Mouse (Mus musculus): Measurements from ENCODE around the gene Mmp9.

Gene Mmp9

DNA sequence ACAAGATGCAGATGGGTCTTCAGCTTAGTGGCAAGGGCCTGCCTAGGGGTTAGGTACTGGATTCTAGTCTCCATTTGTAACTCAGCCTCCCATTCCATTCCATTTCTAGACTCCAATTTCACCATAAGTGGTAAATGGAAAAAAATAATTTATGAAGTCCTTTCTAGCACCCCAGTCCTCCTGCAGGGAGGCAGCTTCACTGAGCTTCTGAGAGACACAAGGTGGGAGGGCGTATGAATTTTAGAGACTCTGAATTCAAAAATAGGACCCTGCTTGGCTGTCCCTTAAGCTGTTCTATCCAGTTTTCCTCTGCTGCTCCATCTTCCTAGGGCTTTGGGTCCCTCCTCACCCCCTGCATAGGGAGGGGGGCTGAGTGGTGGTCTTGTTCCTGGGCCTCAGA lies 24.4 kb downstream of the Mmp9 start:
- Histone ChIP-seq H3K27me3 (ENCODE audit: insufficient read depth, low read length) (peaks cover 53% of the 10 kb centered on the region), H3K4me1 (replicated peaks; ENCODE audit: low read depth, low read length) (peaks cover 43% of the 10 kb centered on the region), H3K36me3 (ENCODE audit: insufficient read depth, low read length) (no peaks in the 10 kb centered on the region), H3K9me3 (ENCODE audit: low read length) (no peaks in the 10 kb centered on the region; the same call in 1 of the 2 replicates), H3K4me3 (replicated peaks; ENCODE audit: low read length) (no peak overlapping the region)
- TF ChIP-seq NANOG (IDR thresholded peaks at IDR 0.05; ENCODE audit: borderline replicate concordance, low read length) = no peak
- TF ChIP-seq POU5F1 (IDR thresholded peaks at IDR 0.05; ENCODE audit: borderline replicate concordance, low read length) = no peak
- TF ChIP-seq CTCF (conservative IDR thresholded peaks at IDR 0.05; ENCODE audit: low read length) = no peak

DNA sequence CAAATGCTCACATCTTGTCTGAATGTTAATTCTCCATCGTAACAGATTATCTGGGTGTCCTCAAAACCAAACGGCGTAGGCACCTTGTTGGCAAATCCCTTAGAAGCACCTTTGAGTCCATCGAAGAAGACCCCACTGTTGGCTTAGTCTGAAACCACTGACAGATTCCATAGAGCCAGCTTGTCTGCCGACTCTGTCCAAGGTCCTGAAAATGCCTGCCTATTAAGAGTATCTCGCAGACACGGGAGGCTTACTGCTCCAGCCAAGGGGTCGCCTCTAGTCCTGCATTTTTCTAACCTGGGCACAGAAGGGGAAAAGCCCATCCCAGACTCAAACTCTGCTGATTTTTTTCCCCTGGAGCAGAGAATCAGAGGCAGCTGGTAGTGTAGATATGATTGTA lies 25.8 kb downstream of the Mmp9 start:
- Histone ChIP-seq H3K9me3 (ENCODE audit: low read length) (no peaks in the 10 kb centered on the region; the same call in 1 of the 2 replicates), H3K4me3 (replicated peaks; ENCODE audit: low read length) (no peak overlapping the region), H3K36me3 (ENCODE audit: insufficient read depth, low read length) (no peaks in the 10 kb centered on the region), H3K4me1 (replicated peaks; ENCODE audit: low read depth, low read length) (peaks cover 41% of the 10 kb centered on the region), H3K27me3 (ENCODE audit: insufficient read depth, low read length) (peaks cover 63% of the 10 kb centered on the region)
- TF ChIP-seq NANOG (IDR thresholded peaks at IDR 0.05; ENCODE audit: borderline replicate concordance, low read length) (no peak), POU5F1 (IDR thresholded peaks at IDR 0.05; ENCODE audit: borderline replicate concordance, low read length) (no peak), CTCF (conservative IDR thresholded peaks at IDR 0.05; ENCODE audit: low read length) (no peak)

DNA sequence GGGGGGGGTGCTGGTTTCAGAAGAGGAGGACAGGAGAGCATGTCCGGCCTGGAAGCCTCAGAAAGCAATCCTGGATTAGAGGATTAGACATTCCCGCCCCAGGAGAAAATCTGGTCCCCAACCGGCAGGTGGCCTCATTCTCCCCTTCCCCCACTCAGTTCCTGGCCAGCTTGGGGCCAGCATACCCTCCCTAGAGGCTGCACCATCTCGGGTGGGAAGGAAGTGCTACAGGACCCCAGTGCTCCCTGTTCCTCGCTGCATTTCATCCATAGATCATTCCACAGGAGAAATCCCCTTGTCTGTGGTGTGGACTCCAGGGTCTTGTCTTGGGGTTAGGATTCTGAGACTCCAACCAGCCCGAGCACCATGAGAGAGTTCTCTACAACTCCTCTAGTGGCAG lies 26.6 kb downstream of the Mmp9 start:
- peaks cover 71% of the 10 kb centered on the region for H3K27me3 ChIP-seq (ENCODE audit: insufficient read depth, low read length)
- peaks cover 40% of the 10 kb centered on the region for H3K4me1 ChIP-seq (replicated peaks; ENCODE audit: low read depth, low read length)
- no peak for TF ChIP-seq POU5F1 (IDR thresholded peaks at IDR 0.05; ENCODE audit: borderline replicate concordance, low read length)
- no peak for TF ChIP-seq NANOG (IDR thresholded peaks at IDR 0.05; ENCODE audit: borderline replicate concordance, low read length)
- TF ChIP-seq CTCF (conservative IDR thresholded peaks at IDR 0.05; ENCODE audit: low read length) = no peak
- no peaks in the 10 kb centered on the region for H3K36me3 ChIP-seq (ENCODE audit: insufficient read depth, low read length)
- H3K9me3 ChIP-seq (ENCODE audit: low read length) = no peaks in the 10 kb centered on the region; the same call in 1 of the 2 replicates
- no peak overlapping the region for H3K4me3 ChIP-seq (replicated peaks; ENCODE audit: low read length)

DNA sequence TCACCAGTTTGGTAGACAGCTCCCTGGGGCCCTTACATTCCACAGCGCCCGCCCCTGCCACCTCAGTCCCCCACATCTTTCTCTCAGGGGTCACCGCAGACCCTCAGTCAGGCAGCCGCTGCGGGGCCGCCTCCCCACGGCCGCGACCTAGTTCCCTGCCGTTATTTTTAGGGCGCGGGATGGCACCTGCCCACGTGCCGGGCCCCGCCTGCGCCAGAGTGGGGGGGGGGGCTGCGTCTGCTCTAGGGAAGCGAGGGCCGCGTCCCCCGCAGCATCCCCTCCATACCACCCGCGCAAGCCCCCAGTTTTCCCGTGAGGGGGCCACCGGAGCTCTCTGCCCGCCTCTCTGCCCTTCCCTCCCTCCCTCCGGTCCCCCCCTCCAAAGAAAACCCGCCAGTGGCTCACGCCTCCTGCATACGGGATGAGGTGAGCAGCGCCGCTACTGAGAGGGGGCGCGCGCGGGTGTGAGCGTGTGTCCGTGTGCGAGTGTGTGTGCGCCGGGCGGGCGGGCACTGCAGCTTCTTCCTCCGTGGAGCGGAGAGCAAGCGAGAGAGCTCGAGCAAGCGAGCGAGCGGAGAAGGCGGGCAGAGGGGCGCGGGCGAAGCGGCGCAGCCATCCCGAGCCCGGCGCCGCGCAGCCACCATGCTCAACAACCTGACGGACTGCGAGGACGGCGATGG lies 27.3 kb downstream of the Mmp9 start:
- peak overlapping the region; percentile 81 for H3K4me3 ChIP-seq (replicated peaks; ENCODE audit: low read length)
- no peaks in the 10 kb centered on the region for H3K36me3 ChIP-seq (ENCODE audit: insufficient read depth, low read length)
- H3K4me1 ChIP-seq (replicated peaks; ENCODE audit: low read depth, low read length) = peaks cover 40% of the 10 kb centered on the region
- peaks cover 78% of the 10 kb centered on the region for H3K27me3 ChIP-seq (ENCODE audit: insufficient read depth, low read length)
- no peaks in the 10 kb centered on the region; the same call in 1 of the 2 replicates for H3K9me3 ChIP-seq (ENCODE audit: low read length)
- no peak for TF ChIP-seq NANOG (IDR thresholded peaks at IDR 0.05; ENCODE audit: borderline replicate concordance, low read length)
- no peak for TF ChIP-seq POU5F1 (IDR thresholded peaks at IDR 0.05; ENCODE audit: borderline replicate concordance, low read length)
- no peak for TF ChIP-seq CTCF (conservative IDR thresholded peaks at IDR 0.05; ENCODE audit: low read length)

DNA sequence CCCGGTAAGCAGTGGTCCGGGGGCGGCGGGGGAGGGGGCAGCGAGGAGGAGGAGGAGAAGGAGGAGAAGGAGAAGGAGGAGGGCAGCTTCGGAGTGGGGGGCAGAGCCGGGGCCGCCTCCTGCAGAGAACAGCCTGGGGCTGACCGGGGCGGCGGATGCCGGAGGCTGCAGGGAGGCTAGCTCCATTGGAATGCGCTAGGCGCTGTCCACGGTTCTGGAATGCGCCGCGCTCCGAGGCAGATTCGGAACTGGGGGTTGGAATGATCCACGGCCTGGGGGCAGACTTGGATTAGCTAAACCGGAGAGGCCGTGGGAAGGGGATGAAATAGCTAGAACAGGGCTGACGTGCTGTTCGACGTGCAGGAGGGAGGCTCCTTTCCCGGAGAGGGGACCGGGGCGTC lies 27.9 kb downstream of the Mmp9 start:
- TF ChIP-seq NANOG (IDR thresholded peaks at IDR 0.05; ENCODE audit: borderline replicate concordance, low read length) (no peak), POU5F1 (IDR thresholded peaks at IDR 0.05; ENCODE audit: borderline replicate concordance, low read length) (no peak), CTCF (conservative IDR thresholded peaks at IDR 0.05; ENCODE audit: low read length) (no peak)
- peaks cover 84% of the 10 kb centered on the region for H3K27me3 ChIP-seq (ENCODE audit: insufficient read depth, low read length)
- H3K36me3 ChIP-seq (ENCODE audit: insufficient read depth, low read length) = no peaks in the 10 kb centered on the region
- peak overlapping the region; percentile 81 for H3K4me3 ChIP-seq (replicated peaks; ENCODE audit: low read length)
- peaks cover 40% of the 10 kb centered on the region for H3K4me1 ChIP-seq (replicated peaks; ENCODE audit: low read depth, low read length)
- no peaks in the 10 kb centered on the region; the same call in 1 of the 2 replicates for H3K9me3 ChIP-seq (ENCODE audit: low read length)

DNA sequence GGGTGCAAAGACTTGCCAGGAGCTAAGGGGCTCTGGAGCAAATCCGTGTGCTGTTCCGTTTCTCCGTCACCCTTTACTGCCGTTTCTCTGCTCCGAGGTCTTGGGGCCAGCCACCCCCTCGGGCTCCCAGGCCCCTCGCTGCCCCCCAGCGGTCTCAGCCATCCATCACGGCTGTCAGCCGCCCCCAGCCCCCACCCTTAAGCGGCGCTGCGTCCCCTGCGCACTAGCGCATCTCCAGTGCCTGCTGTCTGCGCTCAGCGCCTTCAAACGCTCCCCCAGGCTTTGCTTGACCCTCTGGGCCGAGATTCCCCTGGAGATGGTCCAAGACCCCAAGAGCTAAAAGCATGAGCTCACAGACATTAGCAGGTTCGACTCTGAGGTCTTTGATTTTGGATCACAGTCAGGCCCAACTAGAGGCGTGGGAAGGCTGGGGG lies 28.8 kb downstream of the Mmp9 start:
- H3K4me1 ChIP-seq (replicated peaks; ENCODE audit: low read depth, low read length) = peaks cover 40% of the 10 kb centered on the region
- peaks cover 92% of the 10 kb centered on the region for H3K27me3 ChIP-seq (ENCODE audit: insufficient read depth, low read length)
- H3K36me3 ChIP-seq (ENCODE audit: insufficient read depth, low read length) = no peaks in the 10 kb centered on the region
- peak overlapping the region; percentile 81 for H3K4me3 ChIP-seq (replicated peaks; ENCODE audit: low read length)
- TF ChIP-seq CTCF (conservative IDR thresholded peaks at IDR 0.05; ENCODE audit: low read length) = no peak
- TF ChIP-seq NANOG (IDR thresholded peaks at IDR 0.05; ENCODE audit: borderline replicate concordance, low read length) = no peak
- TF ChIP-seq POU5F1 (IDR thresholded peaks at IDR 0.05; ENCODE audit: borderline replicate concordance, low read length) = no peak
- H3K9me3 ChIP-seq (ENCODE audit: low read length) = no peaks in the 10 kb centered on the region; the same call in 1 of the 2 replicates

DNA sequence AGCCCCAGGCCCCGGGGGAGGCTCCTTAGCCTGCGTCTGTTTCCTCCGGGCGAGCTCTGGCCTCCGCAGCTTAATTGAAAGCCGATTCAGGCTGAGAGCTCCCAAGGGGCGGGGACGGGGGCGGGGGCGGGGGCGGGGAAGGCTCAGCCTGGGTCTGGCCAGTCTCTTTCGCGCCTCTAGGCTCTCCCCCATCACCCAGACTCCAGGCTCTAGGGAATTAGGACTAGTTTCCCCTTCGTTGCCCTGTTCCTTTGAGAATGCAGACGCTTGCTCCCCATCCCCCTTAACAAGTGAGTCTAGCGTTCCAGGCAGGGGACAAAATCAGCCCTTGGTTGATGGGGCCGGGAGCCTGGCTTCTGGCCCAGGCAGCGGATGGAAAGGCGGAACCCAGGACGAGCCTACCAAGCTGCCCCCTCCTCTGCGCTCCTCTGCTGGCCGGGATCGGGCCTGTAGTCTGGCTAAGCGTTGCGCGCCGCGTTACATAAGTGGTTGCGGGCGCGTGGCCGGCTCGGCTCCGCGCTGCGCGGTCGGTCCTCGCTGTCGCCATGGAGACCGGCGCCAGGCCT lies 30.1 kb downstream of the Mmp9 start:
- Histone ChIP-seq H3K4me3 (replicated peaks; ENCODE audit: low read length) (peak overlapping the region; percentile 77), H3K27me3 (ENCODE audit: insufficient read depth, low read length) (peaks cover 87% of the 10 kb centered on the region), H3K36me3 (ENCODE audit: insufficient read depth, low read length) (no peaks in the 10 kb centered on the region), H3K4me1 (replicated peaks; ENCODE audit: low read depth, low read length) (peaks cover 34% of the 10 kb centered on the region), H3K9me3 (ENCODE audit: low read length) (no peaks in the 10 kb centered on the region; the same call in 1 of the 2 replicates)
- TF ChIP-seq CTCF (conservative IDR thresholded peaks at IDR 0.05; ENCODE audit: low read length) (no peak), POU5F1 (IDR thresholded peaks at IDR 0.05; ENCODE audit: borderline replicate concordance, low read length) (no peak), NANOG (IDR thresholded peaks at IDR 0.05; ENCODE audit: borderline replicate concordance, low read length) (no peak)

DNA sequence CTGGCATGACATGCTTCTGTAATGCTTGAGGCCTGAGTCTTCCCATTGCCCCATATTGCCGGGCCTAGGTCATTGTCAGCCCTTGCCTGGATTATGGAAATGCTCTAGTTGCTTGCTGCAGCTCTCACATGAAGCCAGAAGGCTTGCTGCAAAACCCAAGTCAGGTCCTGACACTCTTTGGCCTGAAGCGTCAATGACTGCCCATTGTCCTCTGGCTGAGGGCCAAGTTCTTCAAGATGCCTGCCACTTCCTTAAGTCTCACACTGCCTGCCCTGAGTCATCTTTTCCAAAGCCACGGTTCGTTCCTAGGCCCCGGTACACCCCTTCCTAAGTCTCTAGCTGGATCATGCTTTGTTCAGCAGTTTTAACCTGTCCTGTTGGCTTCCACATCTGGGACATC lies 32.1 kb downstream of the Mmp9 start:
- Histone ChIP-seq H3K27me3 (ENCODE audit: insufficient read depth, low read length) (peaks cover 67% of the 10 kb centered on the region), H3K4me1 (replicated peaks; ENCODE audit: low read depth, low read length) (peaks cover 43% of the 10 kb centered on the region), H3K4me3 (replicated peaks; ENCODE audit: low read length) (no peak overlapping the region), H3K9me3 (ENCODE audit: low read length) (no peaks in the 10 kb centered on the region), H3K36me3 (ENCODE audit: insufficient read depth, low read length) (no peaks in the 10 kb centered on the region)
- TF ChIP-seq CTCF (conservative IDR thresholded peaks at IDR 0.05; ENCODE audit: low read length) (no peak), POU5F1 (IDR thresholded peaks at IDR 0.05; ENCODE audit: borderline replicate concordance, low read length) (no peak), NANOG (IDR thresholded peaks at IDR 0.05; ENCODE audit: borderline replicate concordance, low read length) (no peak)

Measured in E14TG2a.4 (cell line).